Mouse (Mus musculus): Measurements from ENCODE around the gene Me1.
"Not testable (repeated sequence)": the region's sequence is repeated elsewhere in the genome, so short reads cannot be mapped to it uniquely, and the experiment has no call there.

The Me1 gene

DNA sequence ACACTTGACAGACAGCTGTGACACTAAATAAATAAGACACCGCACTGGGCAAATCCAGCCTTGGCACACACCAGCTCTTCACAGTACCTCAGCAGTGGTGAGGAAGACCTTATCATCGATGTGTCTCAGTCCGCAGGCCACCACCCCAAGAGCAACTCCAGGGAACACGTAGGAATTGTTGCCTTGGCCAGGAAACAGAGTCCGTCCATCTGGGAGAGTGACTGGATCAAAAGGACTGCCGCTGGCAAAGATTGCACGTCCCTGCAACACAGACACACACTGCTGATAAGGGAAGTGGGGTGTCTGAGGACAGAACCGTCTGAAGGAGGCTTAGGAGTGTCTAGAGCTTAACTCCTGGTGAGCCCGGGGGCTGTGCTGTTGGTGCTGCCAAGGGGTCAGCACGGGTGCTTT is 101.4 kb downstream of the Me1 start:
- DNase-seq = not testable (repeated sequence)

DNA sequence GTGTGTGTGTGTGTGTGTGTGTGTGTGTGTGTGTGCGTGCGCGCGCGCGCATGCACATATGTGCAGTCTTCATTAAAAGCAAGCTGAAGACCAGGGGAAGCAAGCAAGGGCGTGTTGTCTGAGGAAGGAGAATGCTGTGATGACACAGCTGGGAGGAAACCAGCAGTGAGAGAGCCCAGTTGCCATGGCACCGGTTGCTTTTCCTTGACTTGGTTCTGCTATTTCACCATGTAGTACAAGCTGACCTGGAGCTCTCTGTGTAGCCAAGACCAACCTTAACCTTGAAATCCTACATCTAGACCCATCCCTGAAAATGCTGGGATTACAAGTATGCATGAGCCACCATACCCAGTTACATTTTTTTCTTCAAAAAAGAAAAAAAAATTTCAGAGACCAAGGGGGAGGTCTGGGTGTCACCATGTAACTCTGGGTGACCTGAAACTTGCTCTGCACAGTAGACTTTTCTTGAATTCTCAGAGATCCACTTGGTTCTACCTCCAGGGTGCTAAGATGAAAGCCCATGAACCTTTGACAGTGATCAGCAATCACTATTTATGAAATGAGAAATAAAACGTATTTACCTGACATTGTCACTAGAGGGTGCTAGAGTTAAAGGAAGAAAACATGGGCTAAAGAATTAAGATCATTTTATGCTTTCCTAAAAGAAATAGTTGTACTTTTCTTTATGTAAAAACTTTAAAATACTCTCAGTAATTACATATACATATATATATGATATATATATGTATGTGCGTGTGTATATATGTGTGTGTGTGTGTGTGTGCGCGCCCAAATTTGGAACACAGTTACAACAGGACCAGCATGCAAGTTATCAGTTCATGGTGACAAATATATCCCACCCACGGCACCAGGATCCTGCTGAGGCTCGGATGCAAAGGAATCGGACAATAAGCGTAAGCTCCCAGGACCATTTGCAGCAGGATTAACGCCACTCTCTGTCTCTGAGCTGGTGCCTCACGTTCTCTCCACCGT is 102.8 kb downstream of the Me1 start:
- DNase-seq = no peak

DNA sequence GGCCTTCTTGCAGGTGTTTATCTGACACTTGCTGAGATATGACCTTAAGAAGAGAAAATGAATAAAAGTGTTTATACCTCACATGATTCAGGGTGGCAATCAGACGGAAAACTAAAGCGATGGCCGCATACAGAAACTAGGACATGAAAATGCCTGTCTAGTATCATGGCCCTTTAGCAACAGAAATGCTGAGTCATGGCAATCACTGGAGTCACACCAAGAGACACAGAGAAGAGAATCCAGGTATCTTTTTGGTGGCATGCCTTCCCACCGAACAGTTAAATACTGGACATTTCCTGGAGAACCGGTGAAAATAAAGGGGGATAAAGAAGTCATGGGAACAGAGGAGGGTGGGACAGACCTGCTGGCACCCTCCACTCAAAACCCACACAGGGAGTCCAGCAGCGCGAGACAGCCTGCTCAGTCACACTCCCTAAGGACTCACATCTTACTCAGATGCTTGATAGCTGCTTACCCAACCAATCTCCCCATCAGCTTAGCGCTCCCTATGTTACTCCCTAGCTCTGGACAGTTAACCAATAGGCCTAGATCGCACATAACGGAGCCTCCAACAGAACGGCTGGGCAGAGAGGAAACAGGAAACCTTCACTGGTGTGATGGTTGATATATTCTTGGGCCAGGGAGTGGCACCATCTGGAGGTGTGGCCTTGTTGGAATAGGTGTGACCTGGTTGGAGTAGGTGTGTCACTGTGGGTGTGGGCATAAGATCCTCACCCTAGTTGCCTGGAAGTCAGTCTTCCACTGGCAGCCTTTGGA is 108.5 kb downstream of the Me1 start:
- no peak for DNase-seq

DNA sequence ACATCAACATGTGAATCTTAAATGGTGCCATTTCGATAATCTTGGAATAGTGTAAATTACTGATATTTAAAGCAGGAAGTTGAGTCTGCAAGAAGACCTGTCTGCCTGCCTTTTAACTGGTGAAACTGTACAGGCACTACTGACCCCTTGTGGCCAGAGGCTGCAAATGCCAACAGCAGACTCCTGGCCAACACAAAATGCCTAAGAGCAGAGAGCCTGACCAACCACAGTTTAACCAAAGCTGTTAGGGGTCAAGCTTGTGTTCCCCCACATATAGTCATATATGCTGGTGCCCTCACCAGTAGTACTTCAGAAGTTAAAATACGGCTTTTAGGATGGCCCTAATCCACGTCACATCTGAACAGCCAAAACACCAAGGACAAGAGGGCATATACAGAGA is 112.0 kb downstream of the Me1 start:
- DNase-seq = peak; percentile 62

DNA sequence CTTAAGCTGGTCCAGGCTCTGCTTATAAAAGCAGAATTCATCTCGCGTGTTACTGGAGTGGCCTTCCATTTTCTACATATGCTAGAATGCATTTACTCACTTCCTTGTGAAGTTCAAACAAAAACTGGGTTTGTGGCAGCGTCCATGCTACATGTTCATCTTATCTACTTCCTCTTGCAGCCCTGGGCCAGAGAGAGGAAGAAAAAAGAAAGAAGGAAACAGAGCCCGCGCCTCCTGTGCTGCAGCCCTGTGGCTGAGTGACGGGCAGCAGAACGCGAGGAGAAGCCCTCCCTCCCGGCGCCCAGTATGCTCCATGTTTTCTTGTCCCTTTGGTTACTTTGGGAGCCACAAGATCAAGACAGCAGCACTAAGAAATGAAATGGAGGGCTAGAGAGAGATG is 116.1 kb downstream of the Me1 start:
- DNase-seq = no peak

DNA sequence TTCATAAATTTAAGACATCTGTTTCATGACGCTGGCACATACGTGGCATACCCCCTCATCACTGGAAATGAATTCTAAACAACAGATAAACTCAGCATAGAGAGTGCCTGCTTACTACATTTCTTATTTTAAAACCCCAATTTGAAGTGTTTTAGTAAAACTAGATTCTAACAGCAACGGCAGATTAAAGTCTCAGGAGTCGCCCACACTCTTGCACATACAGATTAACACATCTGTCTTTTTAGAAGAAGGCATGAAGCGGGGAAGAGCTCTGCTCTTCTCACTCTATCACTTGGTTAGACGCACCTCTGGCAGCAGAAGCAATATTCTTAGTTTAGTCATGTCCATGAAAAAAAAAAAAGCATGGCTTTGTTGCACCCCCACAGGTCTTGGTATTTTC is 120.6 kb downstream of the Me1 start:
- no peak for DNase-seq

DNA sequence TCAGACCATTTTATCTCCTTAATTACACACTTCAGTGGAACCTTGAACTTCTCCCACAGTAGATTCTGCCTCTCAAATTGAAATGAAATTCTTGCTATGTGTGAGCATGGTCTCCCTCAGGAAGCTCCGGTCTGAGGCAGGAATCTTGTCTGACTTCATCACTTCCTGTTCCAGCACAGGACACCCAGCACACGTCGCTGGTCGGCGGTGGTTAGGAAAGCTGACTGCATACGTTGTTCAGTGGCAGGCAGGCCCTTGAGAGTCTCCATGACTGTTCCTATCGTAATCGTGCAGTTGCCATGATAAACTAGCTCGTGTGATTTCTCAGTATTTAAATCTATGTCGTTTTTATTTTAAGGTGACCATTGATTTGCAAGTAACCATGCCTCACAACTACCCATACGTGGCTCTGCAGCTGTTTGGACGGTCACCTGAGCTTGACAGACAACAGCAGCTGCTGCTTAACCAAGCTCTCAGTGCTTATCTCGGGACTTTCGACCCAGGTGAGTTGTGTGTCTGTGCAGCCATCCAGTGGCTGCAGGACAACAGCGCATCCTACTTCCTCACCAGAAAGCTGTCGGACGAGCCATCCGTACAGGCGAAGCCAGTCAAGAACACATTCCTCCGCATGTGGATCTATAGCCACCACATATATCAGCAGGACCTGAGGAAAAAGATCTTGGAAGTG is 122.0 kb downstream of the Me1 start:
- DNase-seq = no peak

DNA sequence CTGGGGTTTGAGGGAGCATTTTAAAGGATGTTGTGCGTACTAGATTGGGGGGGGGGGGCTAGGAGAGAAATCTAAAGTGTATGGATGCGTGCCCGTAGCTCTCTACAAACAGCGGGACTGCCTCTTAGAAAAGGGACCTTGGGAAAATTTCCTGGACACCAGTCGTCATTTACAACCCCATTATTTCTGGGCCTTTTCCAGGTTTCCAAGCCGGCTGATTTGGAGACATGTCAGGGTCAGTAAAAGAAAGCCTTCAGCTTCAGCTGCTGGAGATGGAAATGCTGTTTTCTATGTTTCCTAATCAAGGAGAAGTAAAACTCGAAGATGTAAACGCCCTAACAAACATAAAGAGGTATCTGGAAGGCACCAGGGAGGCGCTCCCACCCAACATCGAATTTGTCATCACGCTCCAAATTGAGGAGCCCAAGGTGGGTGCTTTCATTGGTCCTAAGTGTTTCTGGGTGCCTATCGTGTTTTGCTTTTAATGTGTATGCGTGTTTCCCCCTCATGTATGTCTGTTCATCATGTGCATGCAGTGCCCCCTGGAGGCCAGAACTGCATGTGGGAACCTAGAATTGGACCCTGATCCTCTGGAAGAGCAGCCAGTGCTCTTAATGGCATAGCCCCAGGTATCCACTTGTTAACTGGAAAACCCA is 123.0 kb downstream of the Me1 start:
- DNase-seq = peak; percentile 83

DNA sequence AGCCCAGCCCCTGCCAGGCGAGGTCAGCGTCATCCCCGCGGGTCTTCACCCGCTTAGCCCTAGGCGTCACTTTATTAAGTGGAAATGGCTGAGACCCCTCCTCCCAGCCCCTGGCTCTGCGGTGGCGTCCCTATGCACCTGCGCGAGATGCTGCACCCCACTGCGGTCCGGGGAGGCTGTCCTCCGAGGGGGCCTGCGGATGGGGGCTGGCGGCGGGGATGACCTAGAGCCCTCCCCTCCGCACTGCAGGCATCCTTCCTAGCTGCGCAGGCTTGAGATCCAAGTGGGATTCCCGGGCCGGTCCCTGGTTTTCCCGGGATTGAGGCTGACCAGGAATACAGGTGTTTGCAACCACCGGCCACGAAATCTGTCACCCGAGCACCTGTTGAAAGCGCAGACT is 123.6 kb downstream of the Me1 start:
- DNase-seq = no peak

DNA sequence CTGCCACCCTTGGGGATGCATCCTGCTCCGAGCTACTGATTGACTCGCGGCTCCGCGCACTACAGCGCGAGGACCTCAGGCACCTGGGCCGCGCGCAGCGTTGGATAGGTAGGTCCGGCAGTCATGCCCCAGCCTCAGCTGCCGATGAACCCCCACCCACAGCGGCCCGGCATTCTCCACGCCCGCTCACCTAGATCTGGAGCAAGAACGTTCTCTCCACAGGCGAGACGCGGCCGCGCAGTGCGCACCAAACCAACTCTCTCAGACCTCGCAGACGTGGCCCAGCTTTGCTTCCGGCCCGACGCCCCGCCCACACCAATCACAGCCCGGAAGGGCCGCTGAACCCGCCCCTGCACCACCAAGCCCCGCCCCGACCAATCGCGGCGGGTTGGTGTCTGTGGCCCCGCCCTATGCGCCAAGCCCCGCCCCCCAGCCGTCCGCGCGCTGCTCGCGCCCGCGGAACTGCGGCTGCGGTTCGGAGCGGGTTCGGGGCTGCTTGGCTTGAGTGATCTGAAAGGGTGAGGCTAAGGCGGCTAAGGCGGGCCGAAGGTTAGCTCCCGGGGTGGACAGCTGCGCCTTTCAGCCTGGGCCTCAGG is 124.1 kb downstream of the Me1 start, which contains the start of the genes Pgm3 and Rwdd2a:
TSS of gene Pgm3 (minus strand) at position 303 of the 596 bp plus-strand sequence.
TSS of gene Rwdd2a (plus strand) at position 452 of the 596 bp plus-strand sequence.
- DNase-seq = peak; percentile 93

DNA sequence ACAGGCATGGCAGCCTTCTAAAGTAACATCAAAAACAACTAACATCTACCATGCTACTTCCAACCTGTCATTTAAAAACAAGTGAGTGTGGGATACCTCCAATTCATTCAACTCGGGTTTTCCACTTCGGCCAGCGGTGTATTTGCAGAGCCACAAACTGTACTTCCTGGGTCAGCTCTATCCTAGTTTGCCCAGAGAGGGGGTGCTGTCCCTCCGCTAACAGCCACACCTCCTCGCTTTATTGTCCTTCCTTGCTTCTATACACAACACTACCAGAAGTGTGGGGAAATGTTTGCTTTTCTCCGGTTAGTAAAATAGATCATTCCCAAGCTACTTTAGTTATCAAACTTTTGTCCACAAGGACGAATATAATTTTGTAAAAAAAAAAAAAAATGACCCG is 124.8 kb downstream of the Me1 start:
- no peak for DNase-seq

DNA sequence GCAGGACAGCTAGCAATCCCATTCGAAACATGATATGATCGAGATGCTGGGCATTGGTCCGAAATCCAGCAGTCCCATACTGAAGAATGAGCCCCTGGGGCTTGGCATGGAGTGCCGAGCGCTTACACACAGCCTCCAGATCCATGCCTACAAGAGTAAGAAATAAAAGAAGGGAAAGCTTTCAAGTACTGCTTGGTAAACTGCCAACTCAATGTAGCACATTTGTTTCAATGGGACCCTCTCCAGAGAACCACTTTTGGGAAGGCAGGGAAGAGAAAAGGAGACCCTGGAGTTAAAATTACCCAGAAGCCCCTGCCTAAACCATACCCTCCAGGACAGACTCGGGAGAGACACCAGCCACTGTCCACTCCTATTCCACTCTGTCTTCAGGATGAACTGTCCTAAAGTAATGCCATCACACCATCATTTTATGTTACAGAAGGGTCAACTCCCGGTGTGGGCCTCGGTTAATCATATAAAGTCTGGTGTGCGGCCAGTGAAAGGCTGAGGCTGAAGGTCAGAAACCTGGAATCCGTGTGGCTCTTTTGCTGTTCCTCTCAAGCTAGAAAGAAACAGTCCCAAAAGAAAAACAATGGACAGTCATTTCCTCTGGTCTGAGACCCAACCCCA is 125.4 kb downstream of the Me1 start:
- peak; percentile 37 for DNase-seq

DNA sequence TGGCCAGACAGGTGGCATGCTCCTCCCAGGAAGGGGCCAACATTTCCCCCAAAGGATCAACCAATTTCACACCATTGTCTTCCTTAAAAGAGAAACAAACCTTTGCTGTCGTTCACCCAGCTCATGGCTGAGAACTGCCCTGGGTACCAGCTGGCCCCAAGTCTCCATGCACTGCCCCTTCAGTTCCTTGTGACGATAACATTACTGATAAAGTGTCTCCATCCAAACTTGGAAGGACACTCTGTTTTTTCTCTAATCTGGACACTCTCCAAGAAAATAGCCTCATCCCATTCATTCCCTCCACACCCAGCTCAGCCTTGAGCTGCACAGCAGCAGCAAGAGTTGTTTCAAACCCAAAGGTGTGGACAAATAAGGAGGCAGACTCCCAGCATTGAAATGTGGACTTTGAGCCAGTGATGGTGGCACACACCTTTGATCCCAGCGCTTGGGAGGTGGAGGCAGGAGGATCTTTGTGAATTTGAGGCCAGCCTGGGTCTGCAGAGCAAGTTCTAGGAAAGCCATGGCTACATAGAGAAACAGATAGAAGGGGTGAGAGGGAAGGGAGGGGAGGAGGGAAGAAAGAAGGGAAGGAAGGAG is 126.3 kb downstream of the Me1 start:
- peak; percentile 48 for DNase-seq

DNA sequence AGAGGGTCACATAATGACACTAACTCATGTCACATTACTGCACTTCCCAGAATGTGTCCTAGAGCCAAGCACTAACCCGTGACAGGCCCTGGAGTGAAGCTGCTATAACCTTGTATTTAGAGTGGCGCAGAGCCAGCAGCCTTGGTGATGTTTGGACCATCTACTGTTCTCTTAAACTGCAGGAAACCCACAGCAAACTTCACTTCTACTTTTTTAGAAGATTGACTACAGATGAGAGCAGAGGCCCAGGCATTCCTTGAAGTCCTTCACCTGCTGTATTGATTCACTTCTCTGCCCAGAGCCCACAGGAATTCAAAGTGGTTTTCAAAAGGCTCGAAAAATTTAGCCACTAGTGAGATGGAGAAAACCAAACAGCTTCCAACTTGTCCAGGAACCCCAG is 135.2 kb downstream of the Me1 start:
- DNase-seq = peak; percentile 47

DNA sequence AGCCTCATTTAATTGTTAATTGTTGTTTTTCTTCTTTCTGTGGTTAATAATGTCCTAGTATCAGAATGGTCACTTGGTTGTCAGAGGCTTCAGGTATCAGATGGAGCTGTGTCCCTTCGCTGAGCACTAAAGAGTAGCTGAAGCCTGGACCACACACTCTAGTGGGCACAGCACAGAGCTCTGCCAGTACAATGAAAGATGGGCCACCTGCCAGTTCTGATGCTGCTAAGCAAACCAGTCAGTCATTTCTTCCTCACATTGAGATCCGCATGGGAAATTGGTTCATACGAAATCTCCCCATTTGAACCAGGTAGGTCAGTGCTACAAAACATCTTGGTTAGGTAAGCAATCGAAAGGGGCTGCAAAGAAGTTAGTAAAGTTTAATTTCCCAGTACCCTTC is 141.1 kb downstream of the Me1 start:
- DNase-seq = no peak

DNA sequence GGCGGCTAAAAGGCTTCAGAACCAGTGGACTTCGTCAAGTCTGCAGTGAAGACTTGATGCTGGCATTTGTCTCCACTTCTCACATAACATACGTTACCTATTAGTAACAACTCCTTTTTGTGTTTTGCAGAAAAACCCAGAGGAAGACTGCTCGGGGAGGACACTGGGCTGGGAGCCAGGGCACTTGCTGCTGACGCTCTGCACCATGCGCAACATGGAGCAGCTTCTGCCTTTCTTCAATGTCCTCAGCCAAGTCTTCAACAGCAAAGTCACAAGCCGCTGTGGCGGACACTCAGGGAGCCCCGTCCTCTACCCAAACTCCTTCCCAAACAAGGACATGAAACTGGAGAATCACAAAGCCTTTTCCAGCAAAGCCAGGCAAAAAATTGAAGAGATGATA is 141.9 kb downstream of the Me1 start:
- no peak for DNase-seq

DNA sequence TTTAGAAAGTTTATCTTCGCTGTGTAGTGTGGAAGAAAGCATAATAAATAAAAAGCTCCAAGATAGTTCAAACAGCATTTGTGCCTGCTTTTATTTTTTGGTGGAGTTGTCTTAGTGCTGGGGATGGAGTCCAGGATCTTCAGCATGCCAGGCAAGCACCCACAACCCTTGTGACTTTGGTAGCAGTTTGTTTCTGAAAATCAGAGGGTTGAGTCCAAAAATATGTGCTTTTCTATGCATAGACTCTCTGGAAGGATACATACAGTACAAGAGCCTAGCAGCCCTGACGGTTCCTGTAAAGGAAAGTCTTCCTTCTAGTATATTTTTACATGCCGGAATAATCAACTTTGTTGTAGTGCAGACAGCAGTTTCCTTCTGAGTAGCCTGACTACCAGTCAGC is 145.0 kb downstream of the Me1 start:
- DNase-seq = no peak

DNA sequence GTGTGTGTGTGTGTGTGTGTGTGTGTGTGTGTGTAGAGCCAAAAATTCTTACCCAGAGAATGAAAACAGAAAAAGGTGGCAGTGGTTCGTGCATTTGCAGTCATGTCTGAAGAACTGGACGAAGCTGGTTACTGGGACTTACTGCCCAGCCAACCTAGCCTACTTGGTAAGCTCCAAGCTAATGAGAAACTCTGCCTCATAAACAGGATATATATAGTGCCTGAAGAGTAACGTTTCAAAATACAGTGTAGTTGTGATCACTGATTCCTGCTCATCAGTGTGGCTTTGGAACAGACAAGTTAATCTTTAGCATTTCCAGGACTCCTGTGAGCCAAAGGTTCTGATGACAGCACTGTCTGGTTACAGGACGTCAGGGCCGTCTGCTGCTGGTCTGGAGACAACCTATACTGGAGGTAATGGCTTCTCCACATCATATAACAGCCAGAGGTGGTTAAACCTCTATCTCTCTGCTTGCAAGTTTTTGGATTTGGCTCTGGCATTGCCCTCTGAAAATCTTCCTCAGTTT is 146.1 kb downstream of the Me1 start:
- no peak for DNase-seq

DNA sequence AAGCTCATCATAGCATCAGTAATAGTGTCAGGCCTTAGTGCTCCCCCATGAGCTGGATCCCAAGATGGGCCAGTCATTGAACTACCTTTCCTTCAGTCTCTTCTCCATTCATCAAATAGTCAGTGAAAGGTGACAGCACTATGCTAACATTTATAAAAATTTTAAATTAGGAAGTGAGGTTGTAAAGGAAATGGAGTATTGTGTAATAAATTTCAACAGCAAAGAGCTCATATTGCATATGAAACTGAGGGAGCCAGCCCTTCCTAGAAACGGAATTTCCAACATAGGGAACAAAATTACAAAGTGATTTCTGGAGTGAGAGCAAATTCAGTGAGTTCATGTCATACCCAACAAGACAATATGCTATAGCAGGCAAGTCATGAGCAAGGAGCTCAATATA is 151.2 kb downstream of the Me1 start:
- DNase-seq = no peak

DNA sequence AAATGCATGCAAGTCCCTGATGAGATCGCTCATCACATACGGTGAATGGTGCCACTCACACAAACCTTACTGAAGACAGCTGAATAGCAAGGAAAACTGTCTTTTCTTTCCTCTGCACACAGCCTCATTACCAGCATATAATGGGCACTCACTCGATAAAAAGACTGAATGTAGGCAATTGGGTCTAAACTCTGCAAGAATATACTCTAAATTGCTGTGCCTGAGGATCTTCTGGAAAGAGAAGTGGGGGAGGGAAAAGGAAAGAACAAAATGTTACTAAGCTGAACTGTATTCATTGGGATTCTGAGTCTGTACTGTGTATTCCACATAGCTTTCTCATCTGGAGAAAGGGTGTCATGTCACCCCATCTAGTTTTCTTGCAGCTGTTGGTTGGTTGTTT is 152.3 kb downstream of the Me1 start:
- no peak for DNase-seq

DNA sequence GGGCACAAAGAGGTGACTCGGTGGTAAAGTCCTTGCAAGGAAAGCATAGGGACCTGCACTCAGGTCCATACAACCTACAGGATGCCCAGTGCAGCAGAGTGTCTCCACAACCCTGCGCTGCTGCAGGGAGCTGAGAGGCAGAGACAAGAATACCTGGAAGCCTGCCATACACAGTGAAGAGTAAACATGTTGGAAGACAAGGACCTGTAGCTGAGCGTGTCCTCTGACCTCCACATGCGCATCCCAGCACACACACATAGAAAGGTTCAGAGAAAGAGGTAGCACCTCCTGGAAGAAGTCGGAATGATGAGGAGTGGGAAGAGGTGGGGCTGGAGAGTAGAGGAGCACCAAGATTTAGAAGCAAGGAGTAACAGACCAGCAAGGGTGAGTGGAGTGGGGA is 161.7 kb downstream of the Me1 start:
- DNase-seq = no peak

Data from kidney, adult 11 months (tissue).